Mouse (Mus musculus) left cerebral cortex, postnatal 4 days (tissue): ENCODE measurements around the gene D17Wsu92e. TPM values are rescaled to one million over a fixed set of nuclear protein-coding genes. Genes with fewer than 3 reads are reported as not detected.
A peak's percentile ranks its signal among the peaks of the same experiment; 100 is the strongest.

Source experiments
- DNase-seq: peaks from one replicate; pipeline ENCODE4 v3.0.0-alpha.2; 2022
- intact Hi-C: fragments of 180-260 bp; cut with DNase I; formaldehyde crosslinking; loops from one replicate; pipeline ENCODE4 v1.15.1; 2025
- total RNA-seq, 2 experiments: library from RNA; stranded (reverse); gene quantifications; 2 replicates each; pipeline ENCODE4 v1.2.3; 2021

The D17Wsu92e gene
- total RNA-seq, 2 experiments from 2014 or later: 90.2 to 90.3 TPM

DNA sequence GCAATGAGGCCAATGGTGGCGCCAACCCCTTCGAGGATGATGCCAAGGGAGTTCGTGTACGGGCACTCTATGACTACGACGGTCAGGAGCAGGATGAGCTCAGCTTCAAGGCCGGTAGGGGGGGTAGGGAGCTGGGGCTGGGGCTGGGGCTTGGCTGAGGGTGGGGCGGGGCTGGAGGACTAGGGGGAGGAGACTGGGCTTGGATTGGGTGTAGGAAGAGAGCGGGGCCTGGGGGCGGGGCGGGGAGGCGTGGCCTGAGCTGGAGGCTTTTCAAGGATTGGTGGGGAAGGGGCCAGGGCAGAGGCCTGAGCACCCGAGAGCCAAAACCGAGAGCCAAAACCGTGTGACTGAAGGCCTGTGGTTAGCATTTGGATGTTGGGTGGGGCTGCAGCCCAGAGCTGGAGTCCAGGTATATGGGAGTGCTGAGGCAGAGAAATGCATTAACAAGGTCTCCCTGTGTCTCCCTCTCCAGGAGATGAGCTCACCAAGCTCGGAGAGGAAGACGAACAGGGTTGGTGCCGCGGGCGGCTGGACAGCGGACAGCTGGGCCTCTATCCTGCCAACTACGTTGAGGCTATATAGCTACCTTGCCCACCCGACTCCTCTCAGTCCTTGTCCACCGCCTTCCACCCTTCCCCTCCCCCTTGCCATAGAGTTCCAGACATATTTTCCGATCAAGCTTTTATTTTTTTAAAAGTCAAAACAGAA, 112.3 kb downstream of the D17Wsu92e start:
- DNase-seq: peak; percentile 95

DNA sequence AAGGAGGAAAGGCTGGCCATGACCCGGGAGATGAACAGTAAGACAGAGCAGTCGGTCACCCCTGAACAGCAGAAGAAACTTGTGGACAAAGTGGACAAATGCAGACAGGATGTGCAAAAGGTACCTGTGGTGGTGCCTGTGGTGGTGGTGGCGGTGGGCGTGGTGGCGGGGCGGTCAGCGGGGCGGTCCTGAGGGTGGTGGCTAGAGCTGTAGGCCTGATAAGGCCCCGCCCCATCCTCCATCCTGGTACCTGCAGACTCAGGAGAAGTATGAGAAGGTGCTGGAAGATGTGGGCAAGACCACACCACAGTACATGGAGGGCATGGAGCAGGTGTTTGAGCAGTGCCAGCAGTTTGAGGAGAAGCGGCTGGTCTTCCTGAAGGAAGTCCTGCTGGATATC, 114.8 kb downstream of the D17Wsu92e start:
- intact Hi-C loops: no loop called here
- DNase-seq: no peak

More for the DNA sequence above, 112.3 kb downstream of the D17Wsu92e start:
- intact Hi-C loops: no loop called here

DNA sequence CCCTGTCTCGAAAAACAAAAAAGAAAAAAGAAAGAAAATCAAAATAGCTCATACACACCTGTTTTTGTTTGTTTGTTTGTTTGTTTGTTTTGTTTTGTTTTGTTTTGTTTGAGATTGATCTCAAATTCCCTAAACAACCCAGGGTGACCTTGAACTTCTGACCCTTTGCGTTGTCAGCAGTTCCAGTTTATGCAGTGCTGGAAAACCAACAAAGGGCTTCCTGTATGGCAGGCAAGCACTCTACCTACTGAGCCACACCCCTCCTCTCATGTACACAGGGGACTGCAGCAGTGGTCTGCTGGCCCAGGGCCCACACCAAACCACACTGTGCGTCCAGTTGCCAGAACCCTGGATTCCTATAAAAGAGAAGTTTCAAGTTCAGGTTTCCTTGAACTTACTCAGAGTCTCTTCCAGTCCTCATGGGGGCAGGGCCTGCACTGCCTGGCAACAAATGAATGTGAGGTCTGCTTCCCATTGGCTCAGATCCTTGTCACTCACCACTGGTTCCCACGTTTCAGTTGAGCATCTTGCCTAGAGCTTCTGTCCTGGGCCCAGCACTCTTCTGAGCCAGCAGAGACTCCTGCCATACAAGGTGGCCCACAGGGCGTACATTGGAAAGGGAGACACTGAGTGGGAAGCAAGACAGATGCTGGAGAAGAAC, 116.4 kb downstream of the D17Wsu92e start:
- intact Hi-C loops: no loop called here
- no peak for DNase-seq

DNA sequence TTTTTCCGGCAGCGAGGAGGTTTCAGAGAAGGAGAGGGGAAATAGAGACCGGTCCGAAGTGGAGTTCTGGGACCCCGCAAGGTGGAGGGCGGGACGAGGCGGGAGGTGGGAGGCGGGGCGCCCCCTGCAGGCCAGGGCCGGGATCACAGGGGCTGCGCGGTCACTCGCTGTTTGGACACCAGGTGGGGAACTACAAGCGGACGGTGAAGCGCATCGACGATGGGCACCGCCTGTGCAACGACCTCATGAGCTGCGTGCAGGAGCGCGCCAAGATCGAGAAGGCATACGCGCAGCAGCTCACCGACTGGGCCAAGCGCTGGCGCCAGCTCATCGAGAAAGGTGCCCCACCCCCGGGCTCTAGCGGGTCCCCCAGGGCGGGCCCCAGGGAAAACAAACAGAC, 117.9 kb downstream of the D17Wsu92e start:
- peak; percentile 69 for DNase-seq
- intact Hi-C loops: no loop called here

DNA sequence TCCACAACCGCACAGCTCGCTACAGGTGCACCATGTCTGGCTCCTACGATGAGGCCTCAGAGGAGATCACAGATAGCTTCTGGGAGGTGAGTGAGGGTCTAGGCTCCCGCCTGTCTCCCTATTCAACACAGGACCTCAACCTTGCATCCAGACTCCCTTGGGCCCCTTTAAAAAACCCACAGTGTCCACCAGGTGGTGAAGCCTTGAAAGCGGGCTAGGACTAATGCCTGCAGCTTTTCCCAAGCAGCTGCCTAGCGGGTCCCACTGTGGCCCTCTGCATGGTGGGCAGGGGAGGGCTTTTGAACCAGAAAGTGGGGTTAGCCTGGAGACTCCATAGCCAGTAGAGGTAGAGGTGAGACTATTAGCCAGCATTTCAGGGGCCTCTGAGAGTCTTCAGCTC, 118.6 kb downstream of the D17Wsu92e start:
- intact Hi-C loops: no loop called here
- DNase-seq: no peak

Other genes with a start within 250 kb of the D17Wsu92e start
- 100 to 1,000 TPM; 506 to 527 TPM for gene Nudt3, start 197.2 kb downstream of the D17Wsu92e start, total RNA-seq
- not detected for gene RPS10-NUDT3, start 185.4 kb downstream of the D17Wsu92e start, total RNA-seq
- 100 to 1,000 TPM; 695 to 751 TPM for gene Rps10, start 184.0 kb downstream of the D17Wsu92e start, total RNA-seq
- gene Pacsin1, start 165.1 kb downstream of the D17Wsu92e start, total RNA-seq: 10 to 100 TPM; 66.7 to 77.1 TPM
- 1 to 10 TPM; 2.8 to 5.8 TPM for gene Spdef, start 91.7 kb downstream of the D17Wsu92e start, total RNA-seq
- 100 to 1,000 TPM in 1 of 2 experiments, 10 to 100 TPM in 1; 97.7 to 108 TPM for gene Snrpc, start 17.5 kb upstream of the D17Wsu92e start, total RNA-seq
- 10 to 100 TPM; 25.6 to 29.4 TPM for gene Uhrf1bp1, start 35.8 kb upstream of the D17Wsu92e start, total RNA-seq
- 10 to 100 TPM; 45.5 to 46.5 TPM for gene Anks1, start 88.7 kb upstream of the D17Wsu92e start, total RNA-seq
- gene Taf11, start 89.2 kb upstream of the D17Wsu92e start, total RNA-seq: 10 to 100 TPM; 32.4 to 32.7 TPM